26 mouse cellular contexts compared by ENCODE assay signal in genomic region chr19:36936285-36936684, GRCm38 (mm10).
"Had no signal": no experiment of that assay in that cellular context is flagged by ENCODE, and none has a peak within 500 bp of the region (broad histone marks: within the 10 kb centered on the region; RNA-seq: fewer than 3 reads in every experiment).

No protein-coding gene starts in this region.

- H3K4me1 ChIP-seq: embryonic facial prominence, embryonic 10.5 days; embryonic facial prominence, embryonic 12.5 days; embryonic facial prominence, embryonic 13.5 days; embryonic facial prominence, embryonic 15.5 days; forebrain, embryonic 10.5 days; forebrain, embryonic 12.5 days; forebrain, embryonic 13.5 days; forebrain, embryonic 15.5 days had no signal

- H3K9me3 ChIP-seq: embryonic facial prominence, embryonic 10.5 days; embryonic facial prominence, embryonic 12.5 days; embryonic facial prominence, embryonic 13.5 days; embryonic facial prominence, embryonic 15.5 days; forebrain, embryonic 10.5 days; forebrain, embryonic 12.5 days; forebrain, embryonic 13.5 days; forebrain, embryonic 15.5 days had no signal

- H3K4me2 ChIP-seq: embryonic facial prominence, embryonic 12.5 days; embryonic facial prominence, embryonic 13.5 days; embryonic facial prominence, embryonic 15.5 days; forebrain, embryonic 12.5 days; forebrain, embryonic 13.5 days; forebrain, embryonic 15.5 days had no signal

- H3K9ac ChIP-seq: embryonic facial prominence, embryonic 12.5 days; embryonic facial prominence, embryonic 13.5 days; embryonic facial prominence, embryonic 15.5 days; forebrain, embryonic 12.5 days; forebrain, embryonic 13.5 days; forebrain, embryonic 15.5 days; forebrain, postnatal 0 days had no signal

- H3K36me3 ChIP-seq: embryonic facial prominence, embryonic 12.5 days; embryonic facial prominence, embryonic 13.5 days; embryonic facial prominence, embryonic 15.5 days; forebrain, embryonic 12.5 days; forebrain, embryonic 15.5 days had no signal

- H3K27me3 ChIP-seq: embryonic facial prominence, embryonic 12.5 days; embryonic facial prominence, embryonic 13.5 days; embryonic facial prominence, embryonic 15.5 days; forebrain, embryonic 12.5 days; forebrain, embryonic 13.5 days; forebrain, embryonic 15.5 days had no signal

- DNase-seq: cerebellum, adult 9-11 months; cerebellum, postnatal 10 days; cerebellum, postnatal 14 days; cerebellum, postnatal 25 days; cerebellum, postnatal 36 days; embryo, embryonic 11 days; forebrain, postnatal 0 days; gastrocnemius, adult 2 months; gastrocnemius, postnatal 10 days; gastrocnemius, postnatal 14 days; gastrocnemius, postnatal 25 days; gastrocnemius, postnatal 36 days; heart, adult 11 months; heart, adult 18-20 months; heart, adult 2 months had no signal

- ATAC-seq: forebrain, embryonic 13.5 days; forebrain, embryonic 14.5 days; forebrain, embryonic 15.5 days; forebrain, embryonic 16.5 days; forebrain, postnatal 0 days had no signal

- H3K27ac ChIP-seq: embryonic facial prominence, embryonic 10.5 days; embryonic facial prominence, embryonic 12.5 days; embryonic facial prominence, embryonic 13.5 days; embryonic facial prominence, embryonic 15.5 days; forebrain, embryonic 10.5 days; forebrain, embryonic 12.5 days; forebrain, embryonic 13.5 days; forebrain, embryonic 15.5 days; gastrocnemius, adult 2 months; heart, adult 2 months had no signal

- H3K4me3 ChIP-seq: embryonic facial prominence, embryonic 10.5 days; embryonic facial prominence, embryonic 12.5 days; embryonic facial prominence, embryonic 13.5 days; embryonic facial prominence, embryonic 15.5 days; erythroblast, embryonic 14.5 days; forebrain, embryonic 10.5 days; forebrain, embryonic 12.5 days; forebrain, embryonic 13.5 days; forebrain, embryonic 15.5 days; gastrocnemius, adult 2 months; heart, adult 2 months had no signal
